ENCODE assay signal across 21 mouse cellular contexts in the genomic region with DNA sequence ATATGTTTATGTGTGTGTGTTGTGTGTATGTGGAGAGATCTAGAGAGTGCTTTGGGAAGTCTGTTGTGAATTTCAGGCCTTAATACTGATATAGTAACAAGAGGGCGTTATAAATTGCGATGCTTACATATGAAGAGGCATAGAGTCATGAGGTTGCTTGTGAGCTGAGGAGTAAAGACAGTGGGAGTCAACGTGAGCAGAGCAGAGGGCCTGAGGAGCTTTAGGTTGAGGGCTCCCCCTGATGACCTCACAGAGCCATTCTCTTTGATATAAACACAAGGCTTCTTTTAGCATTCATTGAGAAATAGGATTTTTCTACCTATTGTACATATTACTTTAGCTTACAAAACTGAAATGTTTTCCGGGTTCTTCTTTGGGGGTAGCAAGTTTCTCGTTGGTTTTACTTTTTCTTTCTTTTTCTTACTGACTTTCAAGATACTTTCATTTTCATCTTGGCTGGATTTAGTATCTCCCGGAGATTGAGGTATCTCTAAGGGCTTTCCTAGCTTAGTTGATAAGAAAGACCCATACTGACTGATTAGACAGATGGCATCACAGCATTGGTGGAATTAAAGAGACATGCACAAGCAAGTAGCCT. TPM values are rescaled to one million over a fixed set of nuclear protein-coding genes. Genes with fewer than 3 reads are reported as not detected.
"Had no signal": no experiment of that assay in that cellular context is flagged by ENCODE, and none has a peak within 500 bp of the region (broad histone marks: within the 10 kb centered on the region; RNA-seq: fewer than 3 reads in every experiment).

No protein-coding gene starts in this region.

- H3K9ac ChIP-seq: limb, embryonic 12.5 days; liver, embryonic 15.5 days had no signal

- H3K27ac ChIP-seq: layer of hippocampus, adult 2 months; limb, embryonic 12.5 days; liver, embryonic 15.5 days; stomach, postnatal 0 days had no signal

- H3K4me1 ChIP-seq: limb, embryonic 12.5 days; liver, embryonic 15.5 days; megakaryocyte, embryonic 14.5 days had no signal

- H3K4me3 ChIP-seq: layer of hippocampus, adult 2 months; limb, embryonic 12.5 days; liver, embryonic 15.5 days; megakaryocyte, embryonic 14.5 days had no signal

- ATAC-seq: lung, postnatal 0 days; midbrain, embryonic 16.5 days had no signal

- DNase-seq: kidney, adult 18-20 months; kidney, postnatal 10 days; kidney, postnatal 4 days; liver; lung, adult 2 months; lung, postnatal 4 days; right cerebral cortex, adult 18-20 months; right cerebral cortex, postnatal 25 days; thymus, postnatal 4 days had no signal

- H3K36me3 ChIP-seq: limb, embryonic 12.5 days; liver, embryonic 15.5 days had no signal

- H3K27me3 ChIP-seq: limb, embryonic 12.5 days; liver, embryonic 15.5 days; megakaryocyte, embryonic 14.5 days had no signal

RNA-seq across cellular contexts. Expression of gene Cd200r4, which starts 1.0 kb away (rescaled TPM):
- total RNA-seq: layer of hippocampus, adult 2 months; layer of hippocampus, postnatal 10 days had no signal
- polyA plus RNA-seq: kidney, embryonic 14.5 days; limb, embryonic 12.5 days; midbrain, embryonic 16.5 days; neural tube, embryonic 14.5 days had no signal

RNA-seq across cellular contexts. Expression of gene Cd200r2, which starts 54.3 kb away (rescaled TPM):
- total RNA-seq: layer of hippocampus, adult 2 months; layer of hippocampus, postnatal 10 days; left cerebral cortex, postnatal 36 days had no signal
- polyA plus RNA-seq: kidney, embryonic 14.5 days; limb, embryonic 12.5 days; liver, embryonic 15.5 days; lung, postnatal 0 days; midbrain, embryonic 11.5 days; midbrain, embryonic 16.5 days; stomach, postnatal 0 days had no signal
